Mouse (Mus musculus) stomach, postnatal 0 days (tissue): ENCODE measurements around the gene Olfr697.
"Not testable (repeated sequence)": the region's sequence is repeated elsewhere in the genome, so short reads cannot be mapped to it uniquely, and the experiment has no call there.

ENCODE experiments used
- CTCF ChIP-seq: IDR thresholded peaks from 2 replicates; pipeline ENCODE4 v1.5.1; 2016; ENCODE audit warnings: antibody characterized with exemption, low read depth, mild to moderate bottlenecking, moderate library complexity
- EP300 ChIP-seq: optimal IDR thresholded peaks from 2 replicates; pipeline ENCODE3; 2016; ENCODE audit warnings: antibody characterized with exemption

DNA sequence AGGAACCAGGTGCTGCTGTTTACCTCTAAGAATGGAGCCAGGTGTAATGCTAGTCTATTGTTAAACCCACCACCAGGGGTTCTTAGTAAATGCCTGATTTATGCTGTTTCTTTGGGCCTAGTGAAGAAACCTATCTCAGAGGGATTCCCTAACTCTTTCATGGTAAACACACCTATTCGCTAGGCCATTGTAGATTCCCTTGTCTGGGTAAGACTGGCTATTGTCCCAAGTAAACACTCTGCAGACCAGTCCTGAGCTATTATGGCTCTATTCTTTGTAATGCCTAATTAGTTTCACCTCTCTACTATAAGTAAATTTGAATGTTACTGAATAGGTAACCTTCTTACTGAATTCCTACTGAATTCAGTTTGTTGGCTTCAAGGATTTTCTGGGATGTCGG, 18.8 kb upstream of the Olfr697 start:
- TF ChIP-seq CTCF, EP300: not testable (repeated sequence)
